Mouse (Mus musculus): Measurements from ENCODE around the gene Runx3.

DNA sequence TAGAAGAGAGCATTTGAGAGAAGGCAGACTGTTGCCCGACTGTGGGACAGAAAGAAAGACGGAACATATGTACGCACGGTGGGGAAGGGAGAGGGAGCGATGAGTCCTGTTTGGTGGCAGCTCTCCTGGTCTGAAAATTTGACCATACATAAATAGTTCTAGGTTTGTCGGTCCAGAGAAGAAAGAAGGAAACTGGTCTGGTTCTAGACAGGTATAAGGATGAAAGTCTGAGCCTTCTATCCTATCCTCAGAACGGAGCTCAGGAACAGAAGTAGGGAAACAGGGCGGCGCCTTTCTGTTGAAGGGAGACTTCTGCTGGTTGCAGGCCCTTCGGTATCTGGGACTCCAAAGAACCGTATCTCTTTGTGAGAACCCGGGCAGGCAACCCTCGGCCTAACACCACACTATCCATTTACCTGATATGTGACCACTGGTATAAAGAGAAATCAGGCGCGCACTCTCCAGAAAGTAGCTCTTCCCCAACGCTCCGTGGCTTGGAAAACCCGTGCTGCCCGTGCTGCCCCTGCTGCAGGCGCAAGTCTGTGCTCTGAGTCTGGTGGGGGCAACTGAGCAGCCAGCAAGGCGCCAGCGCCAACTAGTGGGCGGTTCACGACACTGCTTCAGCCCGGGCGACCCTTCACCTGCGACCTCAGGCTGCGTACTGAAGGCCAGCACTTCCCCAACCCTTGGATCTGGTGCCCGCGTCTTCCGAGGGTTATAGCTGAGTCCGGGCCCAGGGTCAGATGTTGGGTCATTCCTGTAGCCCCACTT is 29.8 kb downstream of the Runx3 start:
- TF ChIP-seq CTCF (IDR thresholded peaks at IDR 0.05; ENCODE audit: borderline replicate concordance, insufficient read depth, low read length) = peak; percentile 92
- TF ChIP-seq POLR2A (IDR thresholded peaks at IDR 0.05; ENCODE audit: low read depth, low read length) = no peak

Measured in embryonic fibroblast, embryonic 13.5 days (primary cell).